Mouse (Mus musculus): ENCODE data around the gene Gm43518.

DNA sequence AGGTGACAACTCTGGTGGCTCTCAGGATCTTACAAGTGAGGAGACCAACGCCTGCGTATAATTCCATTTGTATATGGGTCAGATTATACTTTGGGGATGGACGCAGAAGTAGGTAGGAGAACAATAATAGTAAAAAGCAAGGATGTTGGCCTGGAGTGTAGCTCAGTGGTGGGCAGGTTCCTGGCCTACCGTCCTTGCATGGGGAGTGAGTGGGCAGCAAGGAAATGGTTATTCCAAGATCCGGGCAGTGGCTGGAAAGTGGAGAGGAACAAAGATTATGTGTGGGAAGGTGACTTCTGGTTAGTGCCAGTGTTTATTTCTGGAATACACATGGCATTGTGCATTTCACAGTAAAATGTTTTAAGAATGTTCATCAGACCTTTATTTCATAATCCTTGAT is 8.7 kb downstream of the Gm43518 start:
- no peak for TF ChIP-seq CTCF (conservative IDR thresholded peaks at IDR 0.05; ENCODE audit: low read length)
- no peak for TF ChIP-seq POU5F1 (IDR thresholded peaks at IDR 0.05; ENCODE audit: borderline replicate concordance, low read length)
- TF ChIP-seq NANOG (IDR thresholded peaks at IDR 0.05; ENCODE audit: borderline replicate concordance, low read length) = no peak
